Mouse (Mus musculus): Measurements from ENCODE around the gene Xpc. TPM values are rescaled to one million over a fixed set of nuclear protein-coding genes. Genes with fewer than 3 reads are reported as not detected.

Xpc gene
- total RNA-seq, 2 experiments from 2014 or later, result 9.9 to 11.4 TPM

DNA sequence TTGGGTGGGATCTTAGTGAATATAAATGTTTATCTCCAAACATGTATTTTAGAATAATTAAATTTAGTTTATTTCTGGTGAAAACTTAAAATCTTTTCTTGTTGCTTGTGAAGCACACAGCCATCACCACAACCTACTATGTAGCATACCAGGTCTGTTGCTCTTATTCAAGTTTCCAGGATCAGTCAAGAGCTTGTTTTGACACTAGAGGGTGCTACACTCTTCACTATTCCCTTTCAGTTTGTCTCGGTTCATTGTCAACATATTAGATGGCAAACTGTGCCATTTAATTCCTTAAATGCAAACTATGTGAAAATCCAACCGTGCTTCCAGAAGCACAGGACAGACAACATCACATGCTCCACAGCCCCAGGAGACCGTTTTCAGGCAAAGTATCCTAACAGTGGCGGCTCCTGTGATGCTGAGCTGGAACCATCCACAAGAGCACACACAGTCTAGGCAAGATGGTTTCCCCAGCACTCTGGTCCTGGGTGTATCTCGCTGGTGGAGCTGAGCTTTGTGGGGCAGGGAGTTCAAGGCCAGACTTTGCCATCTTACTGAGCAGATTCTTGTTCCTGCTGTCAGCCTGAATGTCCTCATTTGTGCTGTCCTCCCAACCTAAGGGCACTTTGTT lies 11.7 kb upstream of the Xpc start:
- peak; percentile 60 to 62 for DNase-seq
- intact Hi-C loops (cut with DNase I), result loop anchor here (1.0 to 2.0 kb wide), 3 partner anchors 49 to 214 kb away; partner anchors contain the start of gene Slc6a6

DNA sequence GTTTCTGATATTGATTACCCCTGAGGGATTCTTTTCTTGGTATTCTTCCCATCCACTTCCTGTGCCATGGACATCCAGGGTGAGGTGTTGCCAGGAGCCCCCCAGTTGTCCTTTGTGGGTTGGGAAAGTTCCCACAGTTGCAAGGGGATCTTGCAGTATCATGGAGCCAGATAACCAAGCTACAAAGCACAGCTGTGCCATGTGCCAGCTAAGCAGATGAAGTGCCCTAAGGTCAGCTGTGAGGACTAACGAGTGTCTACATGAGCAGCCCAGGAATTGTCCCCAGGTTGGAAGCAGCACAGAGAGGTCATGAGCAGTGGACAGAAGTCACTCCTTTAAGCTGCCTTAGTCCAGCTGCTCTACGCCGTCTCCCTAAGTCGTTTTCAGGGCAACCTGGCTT lies 9.9 kb upstream of the Xpc start:
- no peak for DNase-seq
- intact Hi-C loops (cut with DNase I), result no loop called here

DNA sequence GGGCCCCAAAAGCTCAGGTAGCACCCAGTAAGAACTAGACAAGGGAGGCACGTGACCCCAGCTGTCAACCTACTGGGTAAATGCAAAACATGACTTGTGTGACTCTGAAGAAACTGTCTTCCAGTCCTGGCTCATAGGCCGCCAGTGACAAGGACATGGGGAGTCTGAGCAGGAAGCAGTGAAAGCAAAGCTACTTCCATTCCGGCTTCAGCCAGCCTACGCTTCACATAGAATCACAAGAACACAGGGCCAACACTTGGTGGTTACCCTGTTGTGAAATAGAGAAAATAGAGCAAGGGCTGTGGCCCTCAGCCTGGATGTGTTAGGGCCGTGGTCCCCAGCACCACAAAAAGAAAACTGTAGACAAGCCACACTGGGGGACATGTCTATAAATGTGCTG lies 7.1 kb upstream of the Xpc start:
- intact Hi-C loops (cut with DNase I), result no loop called here
- no peak for DNase-seq

DNA sequence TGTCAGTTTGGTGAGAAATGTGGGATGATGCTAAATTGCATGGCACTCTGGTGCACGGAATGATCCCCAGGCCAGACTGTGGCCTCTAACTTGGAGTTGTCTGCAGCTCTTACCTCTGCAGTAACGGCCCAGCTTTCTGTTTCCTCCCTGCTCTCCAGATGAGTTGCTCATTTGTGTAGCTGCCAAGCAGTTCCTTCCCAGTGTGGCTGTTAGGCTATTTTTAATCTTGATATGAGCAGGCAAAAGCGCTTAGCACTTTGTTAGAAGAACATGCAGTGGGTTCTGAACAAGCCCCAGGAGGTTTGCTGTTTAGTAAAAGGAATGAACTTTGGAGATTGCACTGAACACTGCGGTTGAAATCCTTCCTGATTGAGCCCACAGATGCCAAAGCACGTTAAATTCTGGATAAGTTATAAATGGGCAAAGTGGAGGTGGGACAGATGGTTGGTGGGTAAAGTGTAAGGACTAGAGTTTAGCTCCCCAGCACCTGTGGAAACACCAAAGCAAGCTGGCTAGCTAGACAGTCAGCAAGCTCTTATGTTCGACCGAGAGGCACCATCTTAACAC lies 2.8 kb upstream of the Xpc start:
- peak in 1 of 2 experiments; percentile 31 for DNase-seq
- intact Hi-C loops (cut with DNase I), result loop anchor here (10.0 kb wide), 1 partner anchor 566 kb away; no protein-coding TSS in a partner anchor

DNA sequence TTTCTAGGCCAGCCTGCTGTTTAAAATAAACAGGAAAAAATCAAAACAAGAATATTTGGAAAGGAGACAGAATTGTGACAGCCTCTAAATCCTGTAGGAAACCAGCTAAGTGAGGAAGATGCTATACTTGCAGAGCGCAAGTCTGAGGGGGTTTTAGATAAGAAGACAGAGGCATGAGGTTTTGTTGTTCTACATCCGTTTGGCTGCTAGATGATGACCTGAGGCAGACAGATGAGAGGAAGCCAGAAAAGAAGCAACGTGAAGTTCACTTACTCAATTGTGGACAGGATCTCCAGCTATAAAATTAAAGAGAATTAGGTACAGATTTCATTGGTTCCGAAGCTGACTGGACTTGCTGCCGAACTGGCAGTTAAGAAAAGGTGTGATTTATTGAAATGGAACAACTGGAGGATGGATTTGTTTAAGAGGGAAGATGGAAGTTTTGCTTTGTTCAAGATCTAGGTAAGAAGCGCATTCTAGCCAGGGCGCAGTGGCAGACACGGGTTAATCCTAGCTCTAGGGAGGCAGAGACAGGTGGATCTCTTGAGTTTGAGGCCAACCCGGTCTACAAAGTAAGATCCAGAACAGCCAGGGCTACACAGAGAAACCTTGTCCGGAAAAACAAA lies 838 bp downstream of the Xpc start:
- intact Hi-C loops (cut with DNase I), result loop anchor here (10.0 kb wide), 1 partner anchor 570 kb away; no protein-coding TSS in a partner anchor

DNA sequence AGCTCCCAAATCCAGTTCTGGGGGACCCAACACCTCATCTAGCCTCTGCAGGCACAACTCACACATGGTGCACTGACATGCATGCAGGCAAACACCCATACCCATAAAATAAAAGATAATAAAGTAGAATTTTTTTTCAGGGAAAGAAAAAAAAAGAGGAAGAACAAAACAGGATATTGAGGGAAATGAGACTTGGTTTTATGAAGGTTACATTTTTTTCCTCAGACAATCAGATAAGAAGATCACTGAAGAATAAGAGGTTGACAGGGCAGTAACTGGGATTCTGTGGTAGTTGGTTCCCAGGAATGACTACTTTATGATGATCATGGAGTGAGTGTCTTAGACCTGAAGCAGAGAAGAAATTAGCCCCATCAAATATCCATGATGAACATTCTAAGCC lies 1.6 kb downstream of the Xpc start:
- intact Hi-C loops (cut with DNase I), result loop anchor here (10.0 kb wide), 1 partner anchor 571 kb away; no protein-coding TSS in a partner anchor
- DNase-seq, result no peak

More for the DNA sequence above, 838 bp downstream of the Xpc start:
- no peak for DNase-seq

DNA sequence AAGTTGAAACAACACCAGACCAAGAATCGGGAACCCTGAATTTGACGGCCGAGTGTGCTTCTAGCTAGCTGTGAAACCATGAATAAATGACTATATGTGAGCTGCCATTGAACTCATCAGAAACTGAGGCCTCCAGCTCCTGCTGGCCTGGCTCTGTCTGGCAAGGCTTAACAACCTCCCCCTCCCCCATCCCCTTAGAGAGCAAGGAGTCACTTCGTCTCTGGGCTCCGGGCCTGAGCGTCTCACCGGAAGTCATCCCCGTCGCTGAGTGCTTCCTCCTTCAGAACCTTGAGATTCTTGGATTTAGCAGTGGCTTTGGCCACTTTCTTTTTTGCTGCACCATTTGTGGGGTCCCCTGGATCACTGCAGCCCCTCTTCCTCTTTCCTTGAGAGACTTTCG lies 5.5 kb downstream of the Xpc start:
- intact Hi-C loops (cut with DNase I), result loop anchor here (10.0 kb wide), 1 partner anchor 575 kb away; no protein-coding TSS in a partner anchor
- no peak for DNase-seq

DNA sequence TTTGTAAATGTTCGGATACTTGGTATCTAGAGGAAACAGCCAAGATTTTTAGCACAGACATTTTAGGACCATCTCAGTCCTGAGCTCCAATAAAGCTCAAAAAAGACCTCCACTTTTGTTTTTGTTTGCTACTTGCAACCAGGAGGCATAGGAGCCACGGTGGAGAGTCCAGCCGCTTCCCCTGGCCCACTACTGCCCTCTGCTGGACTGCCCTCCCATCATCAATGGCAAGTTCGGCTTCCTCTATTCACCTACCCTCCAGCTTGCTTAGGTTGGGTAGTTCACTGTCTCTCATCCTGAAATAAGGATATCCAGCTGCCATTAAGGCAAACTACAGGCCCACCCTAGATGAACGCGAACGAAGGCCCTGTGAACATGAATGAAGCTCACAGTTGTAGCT lies 6.4 kb downstream of the Xpc start:
- peak; percentile 77 to 90 for DNase-seq
- intact Hi-C loops (cut with DNase I), result loop anchor here (2.0 kb wide), 1 partner anchor 223 kb away; no protein-coding TSS in a partner anchor

DNA sequence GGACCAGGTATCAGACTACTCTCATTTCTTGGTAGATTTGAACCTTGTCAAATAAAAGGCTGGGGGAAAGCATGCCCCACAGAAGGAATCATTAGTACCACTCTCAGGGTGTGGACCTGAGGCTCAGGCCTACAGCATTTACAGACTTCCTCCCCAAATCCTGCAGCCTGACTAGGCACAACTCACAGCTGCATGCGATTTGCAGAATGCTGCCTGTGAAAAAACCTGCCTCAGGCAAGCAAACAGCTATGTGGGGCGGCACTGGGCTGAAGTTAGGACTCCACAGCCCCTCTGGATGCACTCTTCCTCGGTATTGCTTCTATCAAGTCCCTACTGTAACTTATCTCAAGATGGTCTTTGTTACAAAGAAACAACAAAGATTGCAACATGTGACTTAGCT lies 7.6 kb downstream of the Xpc start:
- intact Hi-C loops (cut with DNase I), result loop anchor here (2.0 kb wide), 1 partner anchor 221 kb away; no protein-coding TSS in a partner anchor
- no peak for DNase-seq

DNA sequence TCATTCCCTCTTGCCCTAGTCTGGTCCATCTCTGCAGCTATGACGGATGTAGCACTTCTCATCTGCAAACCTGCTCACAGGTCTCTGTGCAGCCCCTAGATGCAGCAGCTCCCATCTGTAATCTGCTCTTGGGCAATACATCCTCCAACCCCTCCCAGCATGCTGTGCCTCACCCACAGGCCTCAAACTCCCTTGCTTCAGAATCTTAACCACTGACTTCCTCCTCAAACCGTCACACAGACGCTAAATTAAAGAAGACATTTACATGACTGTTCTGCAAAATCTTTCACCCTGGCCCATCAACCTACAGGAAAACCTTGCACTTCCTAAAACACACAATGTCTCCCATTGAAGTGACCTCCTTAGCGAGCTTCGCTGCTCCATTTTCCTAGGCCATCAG lies 9.7 kb downstream of the Xpc start:
- DNase-seq, result no peak
- intact Hi-C loops (cut with DNase I), result no loop called here

DNA sequence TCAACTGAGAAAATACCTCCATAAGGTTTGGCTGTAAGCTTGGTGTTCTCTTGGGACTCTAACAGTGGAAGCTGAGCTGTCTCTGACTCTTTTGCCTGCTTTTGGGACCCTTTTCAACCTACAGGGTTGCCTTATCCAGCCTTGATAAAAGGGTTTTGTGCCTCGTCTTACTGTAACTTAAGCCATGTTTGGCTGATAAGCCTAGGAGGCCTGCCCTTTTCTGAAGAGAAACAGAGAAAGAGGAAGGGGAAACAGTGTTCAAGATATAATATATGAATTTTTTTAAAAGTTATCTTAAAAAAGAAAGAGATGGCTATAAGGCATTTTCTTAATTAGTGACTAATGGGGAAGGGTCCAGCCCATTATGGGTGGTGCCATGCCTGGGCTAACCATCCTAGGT lies 12.4 kb downstream of the Xpc start:
- no peak for DNase-seq
- intact Hi-C loops (cut with DNase I), result no loop called here

DNA sequence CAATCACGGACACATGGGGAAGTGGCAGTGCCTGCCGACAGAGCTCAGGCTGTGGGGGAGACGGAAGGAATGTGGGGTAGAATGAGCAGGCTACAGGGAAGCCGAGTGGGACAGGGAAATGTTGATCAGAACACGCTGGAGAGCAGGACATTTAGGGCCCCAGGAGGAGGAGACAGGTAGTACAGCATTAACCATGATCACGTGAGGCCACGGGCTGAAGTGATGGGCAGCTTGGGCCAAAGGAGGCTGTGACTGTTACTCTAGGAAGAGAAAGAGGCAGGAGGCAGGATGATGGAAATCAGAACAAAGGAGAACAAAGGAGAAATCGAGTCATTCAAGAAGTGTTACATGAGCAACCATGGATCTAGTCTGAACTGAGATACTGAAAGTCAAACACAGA lies 21.2 kb downstream of the Xpc start:
- intact Hi-C loops (cut with DNase I), result no loop called here
- no peak for DNase-seq

DNA sequence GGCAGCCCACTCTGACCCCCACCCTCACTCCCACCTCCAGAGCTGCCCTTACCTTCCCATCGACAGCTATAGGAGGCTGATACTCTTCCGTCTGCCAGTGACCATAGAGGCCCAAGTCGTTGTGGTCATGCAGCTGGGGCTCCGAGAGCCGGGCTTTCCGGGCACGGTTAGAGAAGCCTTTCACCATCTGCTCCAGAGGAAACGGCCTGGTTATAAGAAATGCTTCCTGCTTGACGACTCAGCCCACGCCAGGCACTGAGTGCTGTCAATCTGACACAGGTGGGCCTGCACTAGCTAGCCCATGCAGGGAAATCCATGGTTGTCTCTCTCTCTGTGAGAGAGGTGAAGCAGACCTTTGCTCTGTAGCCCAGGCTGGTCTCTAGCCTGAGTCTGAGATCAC lies 22.6 kb downstream of the Xpc start:
- intact Hi-C loops (cut with DNase I), result no loop called here
- DNase-seq, result no peak

DNA sequence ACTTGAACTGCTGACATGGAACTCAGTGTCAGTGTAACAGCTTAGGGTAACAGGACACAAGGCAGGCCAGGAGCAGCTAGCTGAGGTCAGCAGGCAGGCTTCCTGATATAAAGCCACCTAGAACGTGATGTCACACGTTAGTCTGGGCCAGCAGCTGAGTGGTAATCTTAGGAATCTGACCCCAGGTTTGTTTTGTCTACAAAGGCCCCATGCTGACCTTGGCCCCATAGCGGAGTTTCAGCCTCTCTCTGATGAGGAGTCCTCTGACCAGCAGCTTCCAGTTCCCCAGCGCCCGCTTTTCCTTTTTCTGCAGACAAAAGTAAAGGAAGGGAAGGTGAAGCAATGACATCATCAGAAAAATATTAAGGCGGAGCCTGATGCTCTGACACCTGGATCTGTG lies 24.7 kb downstream of the Xpc start:
- intact Hi-C loops (cut with DNase I), result no loop called here
- no peak for DNase-seq

DNA sequence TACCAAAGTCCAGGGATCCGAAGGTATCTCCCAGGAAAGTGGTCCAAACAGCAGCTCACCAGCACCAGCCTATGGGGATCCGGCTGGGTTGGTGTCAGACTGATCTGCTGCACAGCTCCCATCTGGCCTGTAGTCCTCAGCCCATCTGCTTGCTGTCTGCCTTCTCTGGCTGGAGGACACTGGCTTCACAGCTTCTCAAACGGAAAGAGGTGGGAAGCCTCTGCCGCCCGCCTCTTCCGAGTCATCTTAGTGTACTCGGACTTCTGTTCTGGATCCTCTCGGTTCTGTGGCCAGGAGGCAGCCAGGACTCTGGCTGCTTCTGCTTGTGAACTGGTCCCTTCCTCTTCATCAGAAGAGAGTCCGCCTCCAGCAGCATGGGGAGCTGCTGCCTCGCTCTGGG lies 25.8 kb downstream of the Xpc start:
- peak; percentile 31 to 42 for DNase-seq
- intact Hi-C loops (cut with DNase I), result no loop called here

DNA sequence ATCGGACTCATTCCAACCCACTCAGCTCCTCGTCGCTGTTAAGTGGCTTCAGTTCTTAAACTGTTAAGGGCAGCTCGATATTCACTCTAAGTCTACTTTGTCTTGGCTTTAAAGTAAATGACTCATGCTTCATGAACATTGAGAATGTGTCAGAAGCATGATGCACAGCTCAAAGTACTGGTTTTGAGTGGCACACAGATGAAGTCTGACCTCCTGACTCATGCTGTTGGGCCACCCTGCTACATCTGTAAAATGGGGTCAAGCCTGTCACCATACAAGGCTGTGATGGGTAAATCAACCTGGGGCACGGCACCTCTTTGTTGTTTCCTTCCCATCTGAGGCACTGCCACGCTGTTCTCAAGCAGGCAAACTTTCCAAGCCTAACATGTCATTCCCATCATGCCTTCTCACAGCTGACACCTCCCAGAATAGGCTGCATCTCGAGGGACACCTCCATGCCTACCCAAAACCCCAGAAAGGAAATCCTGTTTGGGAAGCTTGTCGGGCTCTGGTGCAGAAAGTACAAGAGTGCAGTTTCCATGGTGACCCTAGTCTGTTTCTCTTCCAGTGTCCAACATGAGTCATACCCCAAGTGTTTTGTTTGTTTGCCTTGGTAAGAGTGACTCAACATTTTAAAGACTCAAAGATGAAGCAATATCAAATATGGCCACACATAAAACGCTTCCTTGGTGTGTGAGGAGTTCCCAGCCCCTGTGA lies 27.0 kb downstream of the Xpc start:
- intact Hi-C loops (cut with DNase I), result no loop called here
- DNase-seq, result peak; percentile 59 to 61

DNA sequence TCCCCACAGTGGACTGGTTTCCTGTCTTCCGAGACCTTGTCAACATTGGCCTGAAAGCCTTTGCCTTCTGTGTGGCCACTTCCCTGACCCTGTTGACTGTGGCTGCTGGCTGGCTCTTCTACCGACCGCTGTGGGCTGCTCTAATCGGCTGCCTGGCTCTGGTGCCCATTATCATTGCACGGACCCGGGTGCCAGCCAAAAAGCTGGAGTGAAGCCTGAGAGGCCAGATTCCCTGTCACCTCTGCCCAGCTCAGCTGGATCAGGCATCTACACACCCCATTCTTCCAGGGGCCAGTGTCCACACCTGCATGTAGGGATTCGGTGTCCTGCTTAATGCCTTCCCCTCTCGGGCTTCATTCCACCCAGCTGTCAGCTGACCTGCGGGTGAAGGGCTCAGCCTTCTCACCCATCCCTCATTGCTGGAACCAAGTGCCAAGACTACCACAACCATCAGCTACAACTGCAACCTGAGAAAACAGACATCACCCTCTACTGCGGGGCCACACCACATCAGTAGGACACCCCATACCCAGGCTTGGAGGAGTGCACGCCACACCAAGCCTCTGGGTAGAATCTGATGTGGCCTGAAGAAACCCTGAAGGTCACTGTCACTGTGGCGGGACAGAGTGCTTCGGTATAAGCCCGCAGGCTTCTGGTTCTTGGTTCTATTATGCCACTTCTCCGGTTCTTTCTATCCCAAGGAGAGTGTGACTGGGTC lies 28.8 kb downstream of the Xpc start:
- DNase-seq, result peak in 1 of 2 experiments; percentile 42
- intact Hi-C loops (cut with DNase I), result no loop called here

DNA sequence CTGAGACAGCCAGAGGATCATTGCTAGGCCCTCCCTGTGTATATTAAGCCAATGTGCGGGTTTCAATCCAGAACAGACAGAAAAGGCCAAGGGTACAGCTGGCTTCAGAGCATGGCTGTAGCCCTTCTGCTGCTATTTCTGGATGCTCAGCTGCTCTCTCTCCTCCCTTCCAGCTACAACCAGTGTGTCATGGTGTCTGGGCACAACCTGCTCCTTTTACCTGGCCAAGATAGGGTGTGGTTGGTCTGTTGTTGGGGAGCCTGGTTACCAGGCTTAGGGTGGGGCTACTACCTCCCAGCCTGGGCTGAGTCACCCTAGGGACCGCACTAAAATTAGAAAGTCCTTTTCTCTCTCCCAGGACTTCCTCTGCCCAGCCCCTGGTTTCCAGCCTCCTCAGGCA lies 32.3 kb downstream of the Xpc start:
- DNase-seq, result peak in 1 of 2 experiments; percentile 41
- intact Hi-C loops (cut with DNase I), result no loop called here

DNA sequence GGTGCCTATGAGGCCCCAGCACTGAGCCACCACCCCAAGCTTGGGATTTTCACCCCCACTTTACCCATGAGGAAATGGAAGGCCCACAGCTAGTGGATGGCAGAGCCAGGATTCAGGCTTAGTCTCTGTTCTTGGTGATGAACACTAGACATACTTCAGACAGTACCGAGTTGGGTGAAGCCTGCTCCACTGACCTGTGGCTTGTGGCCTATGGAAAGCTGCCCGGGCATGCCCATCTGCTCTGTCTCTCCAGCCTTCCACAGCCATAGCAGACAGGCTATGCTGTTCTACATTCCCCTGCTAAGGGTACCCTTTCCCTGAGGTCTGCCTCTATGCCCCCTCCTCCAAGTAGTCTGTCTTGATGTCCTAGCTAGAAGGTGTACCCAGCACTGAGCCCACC lies 39.1 kb downstream of the Xpc start:
- DNase-seq, result no peak
- intact Hi-C loops (cut with DNase I), result no loop called here

DNA sequence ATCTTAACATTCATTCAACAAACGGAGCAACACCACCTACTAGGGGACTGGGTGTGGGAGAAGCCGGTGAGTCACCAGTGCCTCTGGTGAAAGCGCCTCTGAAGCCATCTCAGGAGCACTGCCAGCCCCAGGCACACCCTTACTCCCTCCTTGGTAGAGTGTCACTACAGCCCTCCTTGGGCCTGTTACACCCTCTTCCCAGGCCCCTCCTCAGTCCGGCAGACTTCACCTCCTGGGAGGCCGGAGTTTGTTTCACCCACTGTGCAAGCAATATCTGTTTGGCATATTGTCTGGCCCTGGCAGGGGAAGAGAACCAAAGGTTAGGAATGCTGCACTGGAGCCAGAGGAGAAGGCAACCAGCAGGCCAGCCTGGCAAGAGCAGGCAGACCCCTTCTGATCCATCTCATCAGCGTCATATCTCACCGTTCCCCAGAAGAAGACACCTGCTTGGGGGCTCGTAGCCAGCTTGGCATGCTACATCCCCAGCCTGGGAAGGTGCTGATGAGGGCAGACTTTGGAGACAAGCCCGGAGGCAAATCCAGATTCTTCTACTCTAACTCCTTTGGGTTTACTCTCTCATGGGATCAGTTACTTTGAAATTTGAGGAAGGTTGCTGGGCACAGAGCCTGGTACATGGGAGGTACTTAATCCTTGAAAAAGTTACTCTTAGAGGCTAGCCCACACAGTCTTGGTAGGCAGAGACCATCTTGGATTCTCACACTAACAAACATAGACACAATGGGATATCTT lies 41.1 kb downstream of the Xpc start:
- peak; percentile 42 for DNase-seq
- intact Hi-C loops (cut with DNase I), result no loop called here

All from heart, postnatal 10 days (tissue).